Mouse (Mus musculus) heart, embryonic 15.5 days (tissue): ENCODE measurements around the gene Rxfp2. TPM values are rescaled to one million over a fixed set of nuclear protein-coding genes. Genes with fewer than 3 reads are reported as not detected.

Experiments
- ATAC-seq: fragments of 200-750 bp; cut with Nextera tagmentation; replicated peaks from 2 replicates; pipeline ENCODE4 v1.8.0; 2017; ENCODE audit warnings: low read depth, moderate TSS enrichment; ENCODE audit not compliant: insufficient number of reproducible peaks, insufficient read depth, low FRiP score
- H3K27ac ChIP-seq: fragments of 300-500 bp; sonication (generic); 2 replicates; pipeline ENCODE4 v1.5.1; 2015; ENCODE audit warnings: mild to moderate bottlenecking, inconsistent platforms
- H3K27me3 ChIP-seq: fragments of 300-500 bp; sonication (generic); 2 replicates; pipeline ENCODE4 v1.6.1; 2015; ENCODE audit warnings: inconsistent platforms
- H3K36me3 ChIP-seq: fragments of 300-500 bp; sonication (generic); 2 replicates; pipeline ENCODE4 v1.6.1; 2015; ENCODE audit warnings: mild to moderate bottlenecking, inconsistent platforms
- H3K4me1 ChIP-seq: fragments of 300-500 bp; sonication (generic); replicated peaks from 2 replicates; pipeline ENCODE4 v1.6.1; 2015; ENCODE audit warnings: inconsistent platforms
- H3K4me2 ChIP-seq: fragments of 300-500 bp; sonication (generic); 2 replicates; pipeline ENCODE4 v1.6.1; 2015; ENCODE audit warnings: inconsistent platforms, mild to moderate bottlenecking, moderate library complexity
- H3K4me3 ChIP-seq: fragments of 300-500 bp; sonication (generic); 2 replicates; pipeline ENCODE4 v1.5.1; 2015; ENCODE audit warnings: mild to moderate bottlenecking, inconsistent platforms
- H3K9ac ChIP-seq: fragments of 300-500 bp; sonication (generic); 2 replicates; pipeline ENCODE4 v1.6.1; 2015; ENCODE audit warnings: mild to moderate bottlenecking, inconsistent platforms
- H3K9me3 ChIP-seq: fragments of 300-500 bp; sonication (generic); replicated peaks from 2 replicates; pipeline ENCODE4 v1.6.1; 2016; ENCODE audit warnings: inconsistent platforms
- WGBS: fragments of 180-500 bp; shearing (Covaris S2); methylation state at CpG from one replicate; pipeline ENCODE4 v1.1.7; 2015; ENCODE audit warnings: mixed read lengths; 5-methylcytosine and 5-hydroxymethylcytosine counted together
- polyA plus RNA-seq: library from polyadenylated mRNA; unstranded; fragments of >200 nt; fragmentation: Nextera tagmentation; extraction: Ambion mirVana; gene quantifications from 2 replicates; pipeline ENCODE4 v1.2.1, GENCODE M21; 2015

Rxfp2 gene
- polyA plus RNA-seq, 1 experiment from 2014 or later = 0.31 TPM

- Histone ChIP-seq H3K9ac (no peak overlapping the region), H3K9me3 (no peaks in the 10 kb centered on the region), H3K4me3 (peak overlapping the region; percentile 1; the same call in 1 of the 2 replicates), H3K27me3 (no peaks in the 10 kb centered on the region), H3K27ac (peak overlapping the region; percentile 70), H3K4me1 (peaks cover 33% of the 10 kb centered on the region), H3K4me2 (peak overlapping the region; percentile 26), H3K36me3 (no peaks in the 10 kb centered on the region)
- ATAC-seq = peak; percentile 50
- 32% methylated on average over 16 of the region's 16 CpGs for WGBS
These were observed 97.0 kb downstream of the Rxfp2 start for GRCm38 (mm10) chr5:150115271-150116092.

DNA sequence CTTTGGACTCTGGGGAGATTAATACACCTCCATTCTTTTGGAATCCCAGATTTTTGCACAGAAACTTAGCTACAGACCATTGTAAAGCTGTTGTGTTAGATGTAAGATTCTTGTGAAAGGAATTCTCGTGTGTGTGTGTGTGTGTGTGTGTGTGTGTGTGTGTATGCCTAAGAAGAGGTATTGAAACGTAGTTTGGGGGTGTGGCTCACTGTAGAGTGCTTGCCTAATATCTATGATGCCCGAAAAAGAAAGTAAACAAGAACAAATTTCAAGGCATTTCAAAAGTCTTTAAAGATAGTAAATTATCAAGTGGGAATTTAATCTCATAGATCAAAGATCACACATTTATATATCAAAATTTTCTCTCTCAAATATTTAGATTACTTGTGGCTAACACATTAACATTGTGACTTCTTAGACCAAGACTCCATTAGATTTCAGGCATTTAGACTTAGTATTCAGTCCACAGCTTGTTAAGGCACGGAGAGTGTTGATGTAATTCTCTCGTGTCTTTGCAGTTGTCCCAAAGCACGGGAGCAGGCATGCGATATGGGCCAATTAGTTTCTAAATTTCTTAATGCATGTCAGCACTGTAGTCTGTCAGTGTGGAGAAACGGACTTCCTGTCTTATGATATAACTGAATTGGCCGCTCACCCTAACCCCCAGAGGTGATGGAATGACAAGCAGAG is 97.9 kb downstream of the Rxfp2 start:
- Histone ChIP-seq H3K4me1 (peaks cover 33% of the 10 kb centered on the region), H3K4me2 (peak overlapping the region; percentile 26), H3K27ac (peak overlapping the region; percentile 70), H3K9me3 (no peaks in the 10 kb centered on the region), H3K27me3 (no peaks in the 10 kb centered on the region), H3K9ac (no peak overlapping the region), H3K36me3 (no peaks in the 10 kb centered on the region), H3K4me3 (no peak overlapping the region)
- 58% methylated on average over 9 of the region's 9 CpGs for WGBS
- no peak for ATAC-seq

DNA sequence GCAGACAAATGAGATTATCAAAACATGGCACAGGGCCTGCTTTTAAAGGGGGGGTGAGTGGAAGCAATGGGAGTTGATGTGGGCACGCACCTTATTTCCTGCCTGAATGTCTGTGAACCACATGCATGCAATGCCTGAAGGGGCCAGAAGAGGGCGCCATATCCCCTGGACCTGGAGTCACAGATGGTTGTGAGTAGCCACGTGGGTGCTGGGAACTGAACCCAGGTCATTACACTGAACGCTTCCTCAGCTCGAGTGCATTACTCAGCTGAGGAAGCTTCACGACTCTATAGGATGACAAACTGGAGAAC is 98.4 kb downstream of the Rxfp2 start:
- H3K27ac ChIP-seq = no peak overlapping the region
- ATAC-seq = no peak

GRCm38 (mm10) chr5:150118124-150118454 is 99.6 kb downstream of the Rxfp2 start:
- Histone ChIP-seq H3K4me3 (peak overlapping the region; percentile 74), H3K4me1 (peaks cover 33% of the 10 kb centered on the region), H3K27ac (peak overlapping the region; percentile 77), H3K9me3 (no peaks in the 10 kb centered on the region), H3K27me3 (no peaks in the 10 kb centered on the region), H3K9ac (no peak overlapping the region), H3K36me3 (no peaks in the 10 kb centered on the region), H3K4me2 (peak overlapping the region; percentile 80)
- no peak for ATAC-seq
- WGBS = 18% methylated on average over 8 of the region's 8 CpGs

More for the DNA sequence above, 98.4 kb downstream of the Rxfp2 start:
- Histone ChIP-seq H3K36me3 (no peaks in the 10 kb centered on the region), H3K9me3 (no peaks in the 10 kb centered on the region), H3K9ac (no peak overlapping the region), H3K27me3 (no peaks in the 10 kb centered on the region), H3K4me1 (peaks cover 33% of the 10 kb centered on the region), H3K4me3 (no peak overlapping the region), H3K4me2 (no peak overlapping the region)
- WGBS = 77% methylated on average over 6 of the region's 6 CpGs

GRCm38 (mm10) chr5:150118455-150119241 is 100.2 kb downstream of the Rxfp2 start, which contains the start of gene Fry:
Gene Fry (plus strand): TSS chr5:150118645.
- H3K27ac ChIP-seq = peak within 1 kb of the TSS; percentile 77
- peak within 1 kb of the TSS; percentile 80 for H3K4me2 ChIP-seq
- no peaks in the 10 kb centered on the region for H3K27me3 ChIP-seq
- H3K4me1 ChIP-seq = peaks cover 33% of the 10 kb centered on the region
- H3K4me3 ChIP-seq = peak within 1 kb of the TSS; percentile 74
- peak; percentile 98 for ATAC-seq
- H3K9me3 ChIP-seq = no peaks in the 10 kb centered on the region
- peak within 1 kb of the TSS; percentile 58 for H3K9ac ChIP-seq
- 1% methylated on average over 56 of the region's 68 CpGs for WGBS
- no peaks in the 10 kb centered on the region for H3K36me3 ChIP-seq

GRCm38 (mm10) chr5:150120676-150121075 is 102.2 kb downstream of the Rxfp2 start:
- no peaks in the 10 kb centered on the region for H3K36me3 ChIP-seq
- H3K9me3 ChIP-seq = no peaks in the 10 kb centered on the region
- H3K27ac ChIP-seq = no peak overlapping the region
- no peak overlapping the region for H3K4me2 ChIP-seq
- H3K9ac ChIP-seq = no peak overlapping the region
- no peak for ATAC-seq
- peaks cover 22% of the 10 kb centered on the region for H3K4me1 ChIP-seq
- 83% methylated on average over 8 of the region's 8 CpGs for WGBS
- no peaks in the 10 kb centered on the region for H3K27me3 ChIP-seq
- no peak overlapping the region for H3K4me3 ChIP-seq

DNA sequence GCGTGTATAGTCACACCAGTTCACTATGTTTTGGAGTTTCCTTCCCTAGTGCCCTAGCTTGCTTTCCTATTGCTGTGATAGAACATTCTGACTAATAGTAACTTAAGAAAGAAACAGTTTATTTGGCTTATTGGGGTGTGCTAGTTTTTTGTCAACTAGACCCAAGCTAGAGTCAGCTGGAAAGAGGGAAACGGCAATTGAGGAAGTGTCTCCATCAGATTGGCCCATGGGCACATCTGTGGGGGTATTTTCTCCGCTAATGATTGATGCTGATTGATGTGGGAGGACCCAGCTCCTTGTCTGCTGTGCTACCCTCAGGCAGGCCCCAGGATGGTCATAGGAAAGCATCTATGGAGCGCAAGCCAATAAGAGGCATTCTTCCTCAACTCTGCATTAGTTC is 103.6 kb downstream of the Rxfp2 start:
- ATAC-seq = no peak
- WGBS = 87% methylated on average over 4 of the region's 4 CpGs

DNA sequence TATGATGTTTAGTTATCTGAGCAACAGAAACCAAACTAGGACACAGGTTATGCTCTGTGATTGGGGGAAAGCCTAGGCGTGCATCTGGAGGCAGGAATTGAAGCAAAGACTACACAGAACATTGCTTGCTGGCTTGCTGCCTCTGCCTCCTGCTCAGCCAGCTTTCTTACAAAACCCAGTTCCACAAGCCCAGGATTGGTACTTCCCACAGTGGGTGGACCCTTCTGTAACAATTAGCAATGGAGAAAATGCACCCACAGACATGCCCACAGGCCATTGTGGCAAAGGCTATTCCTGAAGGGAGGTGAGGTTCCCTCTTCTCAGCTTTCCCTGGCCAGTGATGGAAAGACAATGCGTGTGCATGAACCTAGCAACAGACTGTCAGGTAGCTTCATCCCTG is 104.1 kb downstream of the Rxfp2 start:
- Histone ChIP-seq H3K27ac (no peak overlapping the region), H3K9ac (no peak overlapping the region), H3K4me1 (peaks cover 12% of the 10 kb centered on the region), H3K36me3 (no peaks in the 10 kb centered on the region), H3K9me3 (no peaks in the 10 kb centered on the region), H3K27me3 (no peaks in the 10 kb centered on the region), H3K4me2 (no peak overlapping the region), H3K4me3 (no peak overlapping the region)
- 90% methylated on average over 2 of the region's 2 CpGs for WGBS
- no peak for ATAC-seq

More for the DNA sequence above, 103.6 kb downstream of the Rxfp2 start:
- no peaks in the 10 kb centered on the region for H3K9me3 ChIP-seq
- no peak overlapping the region for H3K9ac ChIP-seq
- H3K27ac ChIP-seq = no peak overlapping the region
- no peaks in the 10 kb centered on the region for H3K27me3 ChIP-seq
- no peaks in the 10 kb centered on the region for H3K36me3 ChIP-seq
- H3K4me1 ChIP-seq = peaks cover 12% of the 10 kb centered on the region
- H3K4me3 ChIP-seq = no peak overlapping the region
- no peak overlapping the region for H3K4me2 ChIP-seq

GRCm38 (mm10) chr5:150125920-150126319 is 107.4 kb downstream of the Rxfp2 start:
- Histone ChIP-seq H3K9me3 (no peaks in the 10 kb centered on the region), H3K27ac (no peak overlapping the region), H3K36me3 (no peaks in the 10 kb centered on the region), H3K27me3 (no peaks in the 10 kb centered on the region), H3K9ac (no peak overlapping the region), H3K4me3 (no peak overlapping the region), H3K4me2 (no peak overlapping the region), H3K4me1 (peaks cover 2% of the 10 kb centered on the region; the same call in 1 of the 2 replicates)
- no peak for ATAC-seq
- 85% methylated on average over 9 of the region's 9 CpGs for WGBS

- Histone ChIP-seq H3K9me3 (no peaks in the 10 kb centered on the region), H3K4me3 (no peak overlapping the region), H3K36me3 (no peaks in the 10 kb centered on the region), H3K4me2 (no peak overlapping the region), H3K27me3 (no peaks in the 10 kb centered on the region), H3K4me1 (peaks cover 5% of the 10 kb centered on the region; the same call in 1 of the 2 replicates), H3K27ac (no peak overlapping the region), H3K9ac (no peak overlapping the region)
- no peak for ATAC-seq
- 78% methylated on average over 8 of the region's 8 CpGs for WGBS
These were observed 110.0 kb downstream of the Rxfp2 start for GRCm38 (mm10) chr5:150128432-150128831.

GRCm38 (mm10) chr5:150130144-150130543 is 111.7 kb downstream of the Rxfp2 start:
- H3K4me2 ChIP-seq = no peak overlapping the region
- ATAC-seq = no peak
- WGBS = 82% methylated on average over 7 of the region's 7 CpGs
- H3K9me3 ChIP-seq = no peaks in the 10 kb centered on the region
- no peaks in the 10 kb centered on the region for H3K27me3 ChIP-seq
- no peaks in the 10 kb centered on the region for H3K36me3 ChIP-seq
- H3K4me3 ChIP-seq = no peak overlapping the region
- peaks cover 5% of the 10 kb centered on the region; the same call in 1 of the 2 replicates for H3K4me1 ChIP-seq
- H3K27ac ChIP-seq = no peak overlapping the region
- no peak overlapping the region for H3K9ac ChIP-seq
